Mouse (Mus musculus): ENCODE results near the gene Adamtsl3. TPM values are rescaled to one million over a fixed set of nuclear protein-coding genes. Genes with fewer than 3 reads are reported as not detected.

Gene Adamtsl3
- polyA plus RNA-seq (2017; shearing (Covaris generic)), result 0.27 TPM

DNA sequence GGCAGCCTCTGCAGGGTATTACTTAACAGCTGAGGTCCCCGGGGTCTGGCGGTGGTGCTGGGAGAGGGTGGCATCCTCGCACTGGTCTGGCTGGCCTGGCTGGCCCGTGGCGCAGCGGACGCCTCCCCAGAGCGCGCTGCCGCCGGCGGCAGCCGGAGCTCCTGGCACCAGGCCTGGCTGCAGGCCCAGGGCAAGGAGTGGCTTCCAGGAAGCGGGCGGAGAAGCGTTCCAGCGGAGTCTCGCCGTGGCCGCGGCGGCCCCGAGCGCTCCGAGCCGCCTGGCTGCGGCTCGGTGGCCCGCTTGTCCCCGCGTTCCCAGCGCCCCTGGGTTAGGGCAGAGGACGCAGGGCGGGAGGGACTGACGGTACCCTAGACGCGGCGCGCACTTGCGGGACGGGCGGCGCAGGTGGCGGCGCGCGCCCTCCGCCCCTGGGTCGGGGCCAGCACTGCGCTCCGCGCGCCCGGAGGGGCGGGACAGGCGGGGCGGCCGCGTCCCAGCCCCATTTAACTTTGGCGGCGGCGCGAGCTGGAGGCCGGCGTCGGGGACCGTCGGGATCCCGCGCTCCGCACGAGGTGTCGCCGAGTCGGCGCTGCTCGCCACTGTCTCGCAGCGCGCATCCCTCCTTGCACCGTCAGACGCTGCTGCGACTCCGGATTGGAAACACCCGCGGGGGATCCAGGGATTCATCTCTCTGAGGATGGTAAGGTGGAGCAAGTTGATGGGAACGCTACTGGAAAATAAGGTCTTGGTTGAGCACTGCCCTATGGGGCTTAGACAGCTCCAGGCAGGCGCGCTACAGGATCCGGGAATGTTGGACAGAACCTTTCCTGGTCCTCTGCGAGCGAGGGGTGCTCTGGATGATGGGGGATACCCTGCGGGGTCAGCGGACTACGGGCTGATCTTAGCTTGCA is at the start of gene Adamtsl3:
Gene Adamtsl3, plus strand, starts transcription at position 484 of the 911 bp plus-strand sequence.

DNA sequence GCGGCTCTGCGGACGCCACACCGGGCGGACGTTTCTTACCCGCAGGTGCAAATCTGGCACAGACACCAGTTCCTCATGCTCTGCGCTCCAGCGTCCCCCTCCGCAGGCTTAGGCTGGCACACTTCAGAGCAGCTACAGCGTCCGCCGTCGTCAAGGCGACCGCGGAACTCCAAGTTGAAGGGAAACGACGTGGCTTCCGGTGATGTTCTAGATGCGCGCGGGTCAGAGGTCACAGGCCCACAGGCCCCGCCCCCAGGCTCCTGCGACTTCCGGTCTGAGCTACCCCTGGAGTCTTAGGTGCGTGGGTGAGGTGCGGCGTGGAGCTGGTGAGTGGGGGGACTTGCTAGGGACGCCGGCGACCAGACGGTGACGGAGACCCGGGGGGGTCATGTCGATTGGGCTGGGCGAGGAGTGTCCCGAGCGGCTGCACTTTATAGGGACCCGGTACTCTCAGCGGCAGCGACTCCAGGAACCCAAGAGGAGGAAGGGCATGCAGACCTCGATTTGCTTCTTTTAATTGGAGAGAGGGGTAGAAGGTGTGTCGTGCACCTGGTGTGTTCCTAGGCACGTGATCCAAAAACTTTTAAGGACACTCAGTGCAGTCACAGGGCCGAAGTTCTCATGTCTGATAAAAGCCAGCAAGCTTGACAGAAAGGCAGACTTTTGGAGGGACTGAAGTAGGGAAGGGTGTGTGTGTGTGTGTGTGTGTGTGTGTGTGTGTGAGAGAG is 313.0 kb downstream of the Adamtsl3 start, which contains the start of the genes Saxo2 and Efl1:
Gene Saxo2, minus strand, starts transcription at position 176 of the 728 bp plus-strand sequence.
Gene Efl1, plus strand, starts transcription at position 262 of the 728 bp plus-strand sequence.

Other genes starting within 250 kb of the Adamtsl3 start
- 5.2 TPM for gene Sh3gl3, start 161.9 kb upstream of the Adamtsl3 start, polyA plus RNA-seq (2017; shearing (Covaris generic))